Mouse (Mus musculus) lung, embryonic 14.5 days (tissue): ENCODE measurements around the gene Ttc28. TPM values are rescaled to one million over a fixed set of nuclear protein-coding genes. Genes with fewer than 3 reads are reported as not detected.

Experiments
- ATAC-seq: fragments of 200-750 bp; cut with Nextera tagmentation; 2 replicates; pipeline ENCODE4 v1.8.0; 2017; ENCODE audit warnings: mild to moderate bottlenecking, moderate TSS enrichment, moderate library complexity; ENCODE audit not compliant: insufficient read depth
- DNase-seq: peaks from one replicate; pipeline ENCODE4 v3.0.0-alpha.2; 2015
- H3K27ac ChIP-seq: fragments of 300-500 bp; sonication (generic); 2 replicates; pipeline ENCODE4 v1.5.1; 2014; ENCODE audit warnings: low read depth, mild to moderate bottlenecking, moderate library complexity
- H3K27me3 ChIP-seq: fragments of 300-500 bp; sonication (generic); 2 replicates; pipeline ENCODE4 v1.6.1; 2014; ENCODE audit warnings: low read length, control low read depth; ENCODE audit not compliant: insufficient read depth
- H3K36me3 ChIP-seq: fragments of 300-500 bp; sonication (generic); 2 replicates; pipeline ENCODE4 v1.6.1; 2014; ENCODE audit warnings: control low read depth; ENCODE audit not compliant: insufficient read depth
- H3K4me1 ChIP-seq: fragments of 300-500 bp; sonication (generic); 2 replicates; pipeline ENCODE4 v1.6.1; 2014; ENCODE audit warnings: antibody characterized with exemption, control low read depth; ENCODE audit not compliant: insufficient read depth
- H3K4me2 ChIP-seq: fragments of 300-500 bp; sonication (generic); 2 replicates; pipeline ENCODE4 v1.6.1; 2014; ENCODE audit warnings: mild to moderate bottlenecking
- H3K4me3 ChIP-seq: fragments of 300-500 bp; sonication (generic); 2 replicates; pipeline ENCODE4 v1.5.1; 2014; ENCODE audit warnings: low read depth, low read length
- H3K9ac ChIP-seq: fragments of 300-500 bp; sonication (generic); 2 replicates; pipeline ENCODE4 v1.6.1; 2014
- H3K9me3 ChIP-seq: fragments of 300-500 bp; sonication (generic); 2 replicates; pipeline ENCODE4 v1.6.1; 2016; ENCODE audit warnings: low read depth, low read length, control low read depth
- CTCF ChIP-seq: IDR thresholded peaks from 2 replicates; pipeline ENCODE4 v1.5.1; 2016; ENCODE audit warnings: antibody characterized with exemption, low read depth
- WGBS: fragments of 180-500 bp; shearing (Covaris S2); extraction: QIAGEN DNeasy Blood & Tissue Kit; methylation state at CpG from one replicate; pipeline ENCODE4 v1.1.7; 2014; 5-methylcytosine and 5-hydroxymethylcytosine counted together
- polyA plus RNA-seq: library from polyadenylated mRNA; unstranded; fragments of >200 nt; fragmentation: Nextera tagmentation; extraction: Ambion mirVana; gene quantifications from 2 replicates; pipeline ENCODE4 v1.2.1, GENCODE M21; 2014

Gene Ttc28
- polyA plus RNA-seq, 1 experiment from 2014 or later = 15.2 TPM

GRCm38 (mm10) chr5:111191972-111192371 is 312.4 kb downstream of the Ttc28 start:
- Histone ChIP-seq H3K36me3 (no peaks in the 10 kb centered on the region), H3K27ac (no peak overlapping the region), H3K9me3 (no peaks in the 10 kb centered on the region), H3K4me2 (no peak overlapping the region), H3K4me1 (no peaks in the 10 kb centered on the region), H3K27me3 (no peaks in the 10 kb centered on the region), H3K4me3 (no peak overlapping the region), H3K9ac (no peak overlapping the region)
- no peak for TF ChIP-seq CTCF
- DNase-seq = no peak
- no peak for ATAC-seq
- 87% methylated on average over 9 of the region's 9 CpGs for WGBS

GRCm38 (mm10) chr5:111194829-111195228 is 315.2 kb downstream of the Ttc28 start:
- DNase-seq = no peak
- no peaks in the 10 kb centered on the region for H3K36me3 ChIP-seq
- H3K4me3 ChIP-seq = no peak overlapping the region
- H3K9ac ChIP-seq = no peak overlapping the region
- 52% methylated on average over 2 of the region's 2 CpGs for WGBS
- no peak overlapping the region for H3K4me2 ChIP-seq
- H3K4me1 ChIP-seq = no peaks in the 10 kb centered on the region
- H3K27me3 ChIP-seq = no peaks in the 10 kb centered on the region
- H3K9me3 ChIP-seq = no peaks in the 10 kb centered on the region
- TF ChIP-seq CTCF = no peak
- H3K27ac ChIP-seq = no peak overlapping the region
- no peak for ATAC-seq

- Histone ChIP-seq H3K4me2 (no peak overlapping the region), H3K4me1 (peaks cover 4% of the 10 kb centered on the region; the same call in 1 of the 2 replicates), H3K27ac (no peak overlapping the region), H3K27me3 (no peaks in the 10 kb centered on the region), H3K4me3 (no peak overlapping the region), H3K36me3 (no peaks in the 10 kb centered on the region), H3K9ac (no peak overlapping the region), H3K9me3 (no peaks in the 10 kb centered on the region)
- DNase-seq (peak; percentile 28), ATAC-seq (no peak)
- 44% methylated on average over 11 of the region's 11 CpGs for WGBS
- no peak for TF ChIP-seq CTCF
Measured at GRCm38 (mm10) chr5:111195488-111196485, 316.2 kb downstream of the Ttc28 start.

- Histone ChIP-seq H3K9me3 (no peaks in the 10 kb centered on the region), H3K9ac (no peak overlapping the region), H3K27me3 (no peaks in the 10 kb centered on the region), H3K36me3 (no peaks in the 10 kb centered on the region), H3K27ac (no peak overlapping the region), H3K4me1 (peaks cover 13% of the 10 kb centered on the region; the same call in 1 of the 2 replicates), H3K4me2 (no peak overlapping the region), H3K4me3 (no peak overlapping the region)
- no peak for TF ChIP-seq CTCF
- no peak for DNase-seq
- ATAC-seq = no peak
- 75% methylated on average over 15 of the region's 15 CpGs for WGBS
Measured at GRCm38 (mm10) chr5:111197727-111198126, 318.1 kb downstream of the Ttc28 start.

- no peaks in the 10 kb centered on the region for H3K36me3 ChIP-seq
- peak overlapping the region; percentile 65; the same call in 1 of the 2 replicates for H3K27ac ChIP-seq
- peaks cover 16% of the 10 kb centered on the region for H3K4me1 ChIP-seq
- no peak overlapping the region for H3K4me3 ChIP-seq
- no peaks in the 10 kb centered on the region for H3K27me3 ChIP-seq
- DNase-seq (peak; percentile 35), ATAC-seq (no peak; the same call in 1 of the 2 replicates)
- H3K9me3 ChIP-seq = no peaks in the 10 kb centered on the region
- TF ChIP-seq CTCF = no peak
- no peak overlapping the region for H3K4me2 ChIP-seq
- WGBS = 37% methylated on average over 12 of the region's 15 CpGs
- H3K9ac ChIP-seq = no peak overlapping the region
Measured at GRCm38 (mm10) chr5:111200167-111200840, 320.7 kb downstream of the Ttc28 start.

GRCm38 (mm10) chr5:111200915-111201610 is 321.5 kb downstream of the Ttc28 start:
- H3K27me3 ChIP-seq = no peaks in the 10 kb centered on the region
- H3K27ac ChIP-seq = peak overlapping the region; percentile 65; the same call in 1 of the 2 replicates
- H3K4me2 ChIP-seq = no peak overlapping the region
- 39% methylated on average over 16 of the region's 16 CpGs for WGBS
- no peak overlapping the region for H3K4me3 ChIP-seq
- H3K9me3 ChIP-seq = no peaks in the 10 kb centered on the region
- H3K4me1 ChIP-seq = peaks cover 17% of the 10 kb centered on the region
- no peak for TF ChIP-seq CTCF
- no peak; the same call in 1 of the 2 replicates for ATAC-seq
- DNase-seq = peak; percentile 79
- H3K9ac ChIP-seq = no peak overlapping the region
- no peaks in the 10 kb centered on the region for H3K36me3 ChIP-seq
